Mouse (Mus musculus) kidney, embryonic 16.5 days (tissue): ENCODE results near the gene Fancg. TPM values are rescaled to one million over a fixed set of nuclear protein-coding genes. Genes with fewer than 3 reads are reported as not detected.

ENCODE experiments used
- ATAC-seq: fragments of 200-750 bp; cut with Nextera tagmentation; 2 replicates; pipeline ENCODE4 v1.8.0; 2017; ENCODE audit warnings: moderate TSS enrichment; ENCODE audit not compliant: low FRiP score, low TSS enrichment
- H3K27ac ChIP-seq: fragments of 300-500 bp; sonication (generic); 2 replicates; pipeline ENCODE4 v1.5.1; 2014; ENCODE audit warnings: low read length
- H3K27me3 ChIP-seq: fragments of 300-500 bp; sonication (generic); 2 replicates; pipeline ENCODE4 v1.6.1; 2014; ENCODE audit warnings: low read length, control low read depth, mixed read lengths; ENCODE audit not compliant: insufficient read depth
- H3K36me3 ChIP-seq: fragments of 300-500 bp; sonication (generic); 2 replicates; pipeline ENCODE4 v1.6.1; 2014; ENCODE audit warnings: low read length, control low read depth, mixed read lengths; ENCODE audit not compliant: insufficient read depth
- H3K4me1 ChIP-seq: fragments of 300-500 bp; sonication (generic); 2 replicates; pipeline ENCODE4 v1.6.1; 2014; ENCODE audit warnings: low read length, control low read depth, mixed read lengths; ENCODE audit not compliant: insufficient read depth
- H3K4me2 ChIP-seq: fragments of 300-500 bp; sonication (generic); replicated peaks from 2 replicates; pipeline ENCODE4 v1.6.1; 2014; ENCODE audit warnings: low read depth, low read length
- H3K4me3 ChIP-seq: fragments of 300-500 bp; sonication (generic); 2 replicates; pipeline ENCODE4 v1.5.1; 2014; ENCODE audit warnings: mild to moderate bottlenecking, low read length
- H3K9ac ChIP-seq: fragments of 300-500 bp; sonication (generic); replicated peaks from 2 replicates; pipeline ENCODE4 v1.6.1; 2014; ENCODE audit warnings: low read length
- H3K9me3 ChIP-seq: fragments of 300-500 bp; sonication (generic); 2 replicates; pipeline ENCODE4 v1.6.1; 2016; ENCODE audit warnings: low read length, control low read depth
- WGBS: fragments of 180-500 bp; shearing (Covaris S2); extraction: QIAGEN DNeasy Blood & Tissue Kit; methylation state at CpG from one replicate; pipeline ENCODE4 v1.1.7; 2014; 5-methylcytosine and 5-hydroxymethylcytosine counted together
- polyA plus RNA-seq: library from polyadenylated mRNA; unstranded; fragments of >200 nt; fragmentation: Nextera tagmentation; extraction: Ambion mirVana; gene quantifications from 2 replicates; pipeline ENCODE4 v1.2.1, GENCODE M21; 2015

The Fancg gene
- polyA plus RNA-seq, 1 experiment from 2014 or later, result 19.5 TPM

- peaks cover 27% of the 10 kb centered on the region for H3K4me1 ChIP-seq
- peak overlapping the region; percentile 59 for H3K27ac ChIP-seq
- H3K4me3 ChIP-seq, result peak overlapping the region; percentile 73
- WGBS, result 3% methylated on average over 13 of the region's 13 CpGs
- H3K9ac ChIP-seq, result peak overlapping the region; percentile 69
- ATAC-seq, result peak; percentile 9
- H3K27me3 ChIP-seq, result no peaks in the 10 kb centered on the region
- peak overlapping the region; percentile 87 for H3K4me2 ChIP-seq
- H3K36me3 ChIP-seq, result no peaks in the 10 kb centered on the region
- H3K9me3 ChIP-seq, result no peaks in the 10 kb centered on the region
Measured at GRCm38 (mm10) chr4:43045285-43045658, 35.0 kb upstream of the Fancg start.

GRCm38 (mm10) chr4:43044673-43045072 is 34.4 kb upstream of the Fancg start:
- Histone ChIP-seq H3K4me1 (peaks cover 27% of the 10 kb centered on the region), H3K36me3 (no peaks in the 10 kb centered on the region), H3K9ac (peak overlapping the region; percentile 69), H3K27ac (peak overlapping the region; percentile 59), H3K27me3 (no peaks in the 10 kb centered on the region), H3K4me3 (peak overlapping the region; percentile 73), H3K9me3 (no peaks in the 10 kb centered on the region), H3K4me2 (peak overlapping the region; percentile 87)
- no peak for ATAC-seq
- 25% methylated on average over 4 of the region's 4 CpGs for WGBS

GRCm38 (mm10) chr4:43043644-43044357 is 33.5 kb upstream of the Fancg start:
- 19% methylated on average over 7 of the region's 7 CpGs for WGBS
- H3K27me3 ChIP-seq, result no peaks in the 10 kb centered on the region
- 0 out of 2 replicates have a peak, but pooled peaks have one; percentile 7 for ATAC-seq
- no peaks in the 10 kb centered on the region for H3K36me3 ChIP-seq
- H3K9me3 ChIP-seq, result no peaks in the 10 kb centered on the region
- peaks cover 34% of the 10 kb centered on the region for H3K4me1 ChIP-seq
- H3K27ac ChIP-seq, result peak overlapping the region; percentile 59
- H3K9ac ChIP-seq, result no peak overlapping the region; the same call in 1 of the 2 replicates
- no peak overlapping the region; the same call in 1 of the 2 replicates for H3K4me3 ChIP-seq
- H3K4me2 ChIP-seq, result peak overlapping the region; percentile 87

- no peaks in the 10 kb centered on the region for H3K9me3 ChIP-seq
- peaks cover 41% of the 10 kb centered on the region for H3K4me1 ChIP-seq
- H3K9ac ChIP-seq, result no peak overlapping the region
- peak overlapping the region; percentile 4; the same call in 1 of the 2 replicates for H3K27ac ChIP-seq
- no peak overlapping the region for H3K4me2 ChIP-seq
- no peak for ATAC-seq
- no peaks in the 10 kb centered on the region for H3K27me3 ChIP-seq
- H3K4me3 ChIP-seq, result no peak overlapping the region
- 71% methylated on average over 9 of the region's 9 CpGs for WGBS
- peaks cover 5% of the 10 kb centered on the region; the same call in 1 of the 2 replicates for H3K36me3 ChIP-seq
Measured at GRCm38 (mm10) chr4:43040881-43041547, 30.7 kb upstream of the Fancg start.

GRCm38 (mm10) chr4:43040114-43040572 is 29.8 kb upstream of the Fancg start:
- Histone ChIP-seq H3K4me3 (peak overlapping the region; percentile 77), H3K9ac (peak overlapping the region; percentile 84), H3K4me2 (peak overlapping the region; percentile 86), H3K27me3 (no peaks in the 10 kb centered on the region), H3K27ac (peak overlapping the region; percentile 69), H3K4me1 (peaks cover 39% of the 10 kb centered on the region), H3K36me3 (peaks cover 9% of the 10 kb centered on the region; the same call in 1 of the 2 replicates), H3K9me3 (no peaks in the 10 kb centered on the region)
- peak; percentile 98 for ATAC-seq
- WGBS, result under 1% methylated on average over 25 of the region's 25 CpGs

- peak overlapping the region; percentile 86 for H3K4me2 ChIP-seq
- H3K4me1 ChIP-seq, result peaks cover 34% of the 10 kb centered on the region
- H3K9me3 ChIP-seq, result no peaks in the 10 kb centered on the region
- WGBS, result 2% methylated on average over 11 of the region's 11 CpGs
- no peaks in the 10 kb centered on the region for H3K27me3 ChIP-seq
- ATAC-seq, result peak; percentile 44
- H3K9ac ChIP-seq, result peak overlapping the region; percentile 84
- H3K27ac ChIP-seq, result peak overlapping the region; percentile 69
- H3K36me3 ChIP-seq, result peaks cover 9% of the 10 kb centered on the region; the same call in 1 of the 2 replicates
- peak overlapping the region; percentile 77 for H3K4me3 ChIP-seq
Measured at GRCm38 (mm10) chr4:43039609-43040008, 29.3 kb upstream of the Fancg start.

- Histone ChIP-seq H3K4me2 (peak overlapping the region; percentile 86), H3K27ac (no peak overlapping the region), H3K4me1 (peaks cover 26% of the 10 kb centered on the region), H3K27me3 (no peaks in the 10 kb centered on the region), H3K9ac (peak overlapping the region; percentile 84), H3K4me3 (peak overlapping the region; percentile 77), H3K36me3 (peaks cover 17% of the 10 kb centered on the region), H3K9me3 (no peaks in the 10 kb centered on the region)
- ATAC-seq, result no peak
- 49% methylated on average over 15 of the region's 15 CpGs for WGBS
Measured at GRCm38 (mm10) chr4:43038567-43039495, 28.5 kb upstream of the Fancg start.

GRCm38 (mm10) chr4:43037860-43038566 is 27.7 kb upstream of the Fancg start:
- WGBS, result 68% methylated on average over 4 of the region's 4 CpGs
- Histone ChIP-seq H3K9me3 (no peaks in the 10 kb centered on the region), H3K9ac (no peak overlapping the region), H3K4me1 (peaks cover 20% of the 10 kb centered on the region), H3K36me3 (peaks cover 18% of the 10 kb centered on the region), H3K27ac (no peak overlapping the region), H3K4me3 (no peak overlapping the region), H3K27me3 (no peaks in the 10 kb centered on the region), H3K4me2 (no peak overlapping the region; the same call in 1 of the 2 replicates)
- ATAC-seq, result no peak

GRCm38 (mm10) chr4:43036356-43036755 is 26.1 kb upstream of the Fancg start:
- Histone ChIP-seq H3K4me2 (no peak overlapping the region), H3K9ac (no peak overlapping the region), H3K4me1 (peaks cover 26% of the 10 kb centered on the region), H3K27ac (no peak overlapping the region), H3K36me3 (peaks cover 18% of the 10 kb centered on the region), H3K27me3 (no peaks in the 10 kb centered on the region), H3K9me3 (no peaks in the 10 kb centered on the region), H3K4me3 (no peak overlapping the region)
- 88% methylated on average over 10 of the region's 10 CpGs for WGBS
- ATAC-seq, result no peak
